Mouse (Mus musculus): ENCODE results near the gene Olfr692. TPM values are rescaled to one million over a fixed set of nuclear protein-coding genes. Genes with fewer than 3 reads are reported as not detected.
"Not testable (repeated sequence)": the region's sequence is repeated elsewhere in the genome, so short reads cannot be mapped to it uniquely, and the experiment has no call there.

Gene Olfr692
- not detected in 2 replicates for polyA plus RNA-seq (2015; fragmentation: Nextera tagmentation; extraction: Ambion mirVana)

- no peaks in the 10 kb centered on the region for H3K27me3 ChIP-seq (replicated peaks; ENCODE audit: control insufficient read depth, insufficient read depth, low read length)
- WGBS: 89% methylated on average over 1 of the region's 1 CpGs
- no peaks in the 10 kb centered on the region for H3K4me1 ChIP-seq (replicated peaks; ENCODE audit: control insufficient read depth, insufficient read depth, low read length)
- TF ChIP-seq CTCF (IDR thresholded peaks at IDR 0.05; ENCODE audit: low read depth): no peak
- no peaks in the 10 kb centered on the region for H3K36me3 ChIP-seq (ENCODE audit: control insufficient read depth, insufficient read depth)
- ATAC-seq: no peak
- no peak within 1 kb of the TSS for H3K4me3 ChIP-seq (ENCODE audit: low read depth, low read length)
- H3K4me2 ChIP-seq (replicated peaks; ENCODE audit: low read depth): no peak within 1 kb of the TSS
- H3K9me3 ChIP-seq (ENCODE audit: control insufficient read depth): no peaks in the 10 kb centered on the region
- no peak within 1 kb of the TSS for H3K27ac ChIP-seq (ENCODE audit: low read depth, low read length)
- H3K9ac ChIP-seq (ENCODE audit: low read depth, low read length): no peak within 1 kb of the TSS
These were observed at the start of gene Olfr692 for GRCm38 (mm10) chr7:105367930-105368329. Gene Olfr692 (plus strand): TSS chr7:105368230.

GRCm38 (mm10) chr7:105325302-105325701 lies 42.7 kb upstream of the Olfr692 start:
- Histone ChIP-seq H3K4me3 (ENCODE audit: low read depth, low read length) (no peak overlapping the region), H3K9me3 (ENCODE audit: control insufficient read depth) (no peaks in the 10 kb centered on the region), H3K4me1 (replicated peaks; ENCODE audit: control insufficient read depth, insufficient read depth, low read length) (no peaks in the 10 kb centered on the region), H3K9ac (ENCODE audit: low read depth, low read length) (no peak overlapping the region), H3K27me3 (replicated peaks; ENCODE audit: control insufficient read depth, insufficient read depth, low read length) (no peaks in the 10 kb centered on the region), H3K27ac (ENCODE audit: low read depth, low read length) (no peak overlapping the region), H3K4me2 (replicated peaks; ENCODE audit: low read depth) (no peak overlapping the region), H3K36me3 (ENCODE audit: control insufficient read depth, insufficient read depth) (no peaks in the 10 kb centered on the region)
- TF ChIP-seq CTCF (IDR thresholded peaks at IDR 0.05; ENCODE audit: low read depth): no peak
- 66% methylated on average over 2 of the region's 2 CpGs for WGBS
- no peak for ATAC-seq

- Histone ChIP-seq H3K4me2 (replicated peaks; ENCODE audit: low read depth) (no peak within 1 kb of the TSS), H3K27ac (ENCODE audit: low read depth, low read length) (no peak within 1 kb of the TSS), H3K9ac (ENCODE audit: low read depth, low read length) (no peak within 1 kb of the TSS), H3K9me3 (ENCODE audit: control insufficient read depth) (no peaks in the 10 kb centered on the region), H3K4me3 (ENCODE audit: low read depth, low read length) (no peak within 1 kb of the TSS), H3K36me3 (ENCODE audit: control insufficient read depth, insufficient read depth) (no peaks in the 10 kb centered on the region), H3K4me1 (replicated peaks; ENCODE audit: control insufficient read depth, insufficient read depth, low read length) (no peaks in the 10 kb centered on the region), H3K27me3 (replicated peaks; ENCODE audit: control insufficient read depth, insufficient read depth, low read length) (no peaks in the 10 kb centered on the region)
- WGBS: 67% methylated on average over 1 of the region's 1 CpGs
- ATAC-seq: no peak
- TF ChIP-seq CTCF (IDR thresholded peaks at IDR 0.05; ENCODE audit: low read depth): no peak
These were observed 34.0 kb upstream of the Olfr692 start, which contains the start of gene Olfr690 for GRCm38 (mm10) chr7:105334004-105334403. Gene Olfr690 (minus strand): TSS chr7:105334104.

- 33% methylated on average over 1 of the region's 1 CpGs for WGBS
These were observed 25.9 kb upstream of the Olfr692 start, which contains the start of gene Olfr691 for GRCm38 (mm10) chr7:105342170-105342569. Gene Olfr691 (minus strand): TSS chr7:105342270.

GRCm38 (mm10) chr7:105342752-105343151 lies 25.3 kb upstream of the Olfr692 start:
- no peaks in the 10 kb centered on the region for H3K4me1 ChIP-seq (replicated peaks; ENCODE audit: control insufficient read depth, insufficient read depth, low read length)
- WGBS: 76% methylated on average over 2 of the region's 2 CpGs
- no peak overlapping the region for H3K9ac ChIP-seq (ENCODE audit: low read depth, low read length)
- H3K4me2 ChIP-seq (replicated peaks; ENCODE audit: low read depth): no peak overlapping the region
- no peak overlapping the region for H3K4me3 ChIP-seq (ENCODE audit: low read depth, low read length)
- no peaks in the 10 kb centered on the region for H3K36me3 ChIP-seq (ENCODE audit: control insufficient read depth, insufficient read depth)
- no peak for TF ChIP-seq CTCF (IDR thresholded peaks at IDR 0.05; ENCODE audit: low read depth)
- no peak overlapping the region for H3K27ac ChIP-seq (ENCODE audit: low read depth, low read length)
- no peaks in the 10 kb centered on the region for H3K9me3 ChIP-seq (ENCODE audit: control insufficient read depth)
- no peak for ATAC-seq
- no peaks in the 10 kb centered on the region for H3K27me3 ChIP-seq (replicated peaks; ENCODE audit: control insufficient read depth, insufficient read depth, low read length)

More at GRCm38 (mm10) chr7:105342170-105342569, 25.9 kb upstream of the Olfr692 start, which contains the start of gene Olfr691:
- H3K4me1 ChIP-seq (replicated peaks; ENCODE audit: control insufficient read depth, insufficient read depth, low read length): no peaks in the 10 kb centered on the region
- no peak within 1 kb of the TSS for H3K4me3 ChIP-seq (ENCODE audit: low read depth, low read length)
- H3K27me3 ChIP-seq (replicated peaks; ENCODE audit: control insufficient read depth, insufficient read depth, low read length): no peaks in the 10 kb centered on the region
- TF ChIP-seq CTCF (IDR thresholded peaks at IDR 0.05; ENCODE audit: low read depth): no peak
- H3K9ac ChIP-seq (ENCODE audit: low read depth, low read length): no peak within 1 kb of the TSS
- H3K4me2 ChIP-seq (replicated peaks; ENCODE audit: low read depth): no peak within 1 kb of the TSS
- no peaks in the 10 kb centered on the region for H3K36me3 ChIP-seq (ENCODE audit: control insufficient read depth, insufficient read depth)
- no peak for ATAC-seq
- no peak within 1 kb of the TSS for H3K27ac ChIP-seq (ENCODE audit: low read depth, low read length)
- no peaks in the 10 kb centered on the region for H3K9me3 ChIP-seq (ENCODE audit: control insufficient read depth)

- not testable (repeated sequence) for H3K27me3 ChIP-seq (replicated peaks; ENCODE audit: control insufficient read depth, insufficient read depth, low read length); H3K4me3 ChIP-seq (ENCODE audit: low read depth, low read length); H3K4me1 ChIP-seq (replicated peaks; ENCODE audit: control insufficient read depth, insufficient read depth, low read length); ATAC-seq; H3K27ac ChIP-seq (ENCODE audit: low read depth, low read length); H3K4me2 ChIP-seq (replicated peaks; ENCODE audit: low read depth); H3K9ac ChIP-seq (ENCODE audit: low read depth, low read length); H3K36me3 ChIP-seq (ENCODE audit: control insufficient read depth, insufficient read depth); H3K9me3 ChIP-seq (ENCODE audit: control insufficient read depth)
- WGBS: no CpG with 5 or more reads among the region's 5 CpGs
These were observed 12.0 kb upstream of the Olfr692 start for GRCm38 (mm10) chr7:105356064-105356463.

- not testable (repeated sequence) for H3K27ac ChIP-seq (ENCODE audit: low read depth, low read length); H3K4me2 ChIP-seq (replicated peaks; ENCODE audit: low read depth); ATAC-seq; H3K4me1 ChIP-seq (replicated peaks; ENCODE audit: control insufficient read depth, insufficient read depth, low read length); H3K27me3 ChIP-seq (replicated peaks; ENCODE audit: control insufficient read depth, insufficient read depth, low read length); H3K9ac ChIP-seq (ENCODE audit: low read depth, low read length); H3K4me3 ChIP-seq (ENCODE audit: low read depth, low read length); H3K36me3 ChIP-seq (ENCODE audit: control insufficient read depth, insufficient read depth); H3K9me3 ChIP-seq (ENCODE audit: control insufficient read depth)
- 94% methylated on average over 1 of the region's 2 CpGs for WGBS
These were observed 11.5 kb upstream of the Olfr692 start for GRCm38 (mm10) chr7:105356487-105356886.
